Mouse (Mus musculus) small intestine, adult 2 months (tissue): ENCODE results near the gene Specc1l.

Source experiments
- CTCF ChIP-seq: fragments of 200-500 bp; IDR thresholded peaks from 2 replicates; pipeline ENCODE4 v1.5.1; 2012; ENCODE audit warnings: low read depth, mild to moderate bottlenecking, control low read depth, inconsistent platforms, low read length, moderate library complexity, mixed read lengths; ENCODE audit not compliant: insufficient replicate concordance, insufficient read length; ENCODE audit errors: extremely low read depth
- POLR2A ChIP-seq: fragments of 200-500 bp; IDR thresholded peaks from 2 replicates; pipeline ENCODE4 v1.6.1; 2012; ENCODE audit warnings: low read depth, mild to moderate bottlenecking, control low read depth, inconsistent platforms, low read length, moderate library complexity

- TF ChIP-seq CTCF (no peak), POLR2A (no peak)
These were observed 91.6 kb downstream of the Specc1l start for GRCm38 (mm10) chr10:75303324-75304048.
